Mouse (Mus musculus) colon, adult 2 months (tissue): Measurements from ENCODE around the gene Pdzph1. TPM values are rescaled to one million over a fixed set of nuclear protein-coding genes. Genes with fewer than 3 reads are reported as not detected.

Experiments
- polyA plus RNA-seq: library from polyadenylated mRNA; depleted of rRNA; stranded (reverse); fragments of >200 nt; gene quantifications from 2 replicates; pipeline ENCODE4 v1.2.3, GENCODE M21; 2012; rRNA removed

The Pdzph1 gene
- not detected in 2 replicates for polyA plus RNA-seq

GRCm38 (mm10) chr17:58991275-58991674 lies at the start of gene Pdzph1:
Gene Pdzph1 (minus strand): TSS chr17:58991375.

GRCm38 (mm10) chr17:59013091-59013459 lies 21.9 kb upstream of the Pdzph1 start, which contains the start of gene Nudt12:
Gene Nudt12 (minus strand): TSS chr17:59013372.

Other genes with a start within 250 kb of the Pdzph1 start
- gene Nudt12, start 22.0 kb upstream of the Pdzph1 start, polyA plus RNA-seq, result 1.1 and 1.2 TPM in 2 replicates